Mouse (Mus musculus) liver, embryonic 14.5 days (tissue): ENCODE data around the gene Trir. TPM values are rescaled to one million over a fixed set of nuclear protein-coding genes. Genes with fewer than 3 reads are reported as not detected.

Experiments used
- ATAC-seq: fragments of 200-750 bp; cut with Nextera tagmentation; 2 replicates; pipeline ENCODE4 v1.8.0; 2017; ENCODE audit warnings: moderate number of reproducible peaks, mild to moderate bottlenecking, moderate library complexity; ENCODE audit not compliant: insufficient read depth
- DNase-seq, 3 experiments: peaks; one replicate each; pipeline ENCODE4 v3.0.0-alpha.2; 2012 to 2013; ENCODE audit warnings: low read depth in 3 of 3, low spot score in 3 of 3
- H3K27ac ChIP-seq: fragments of 300-500 bp; sonication (generic); 2 replicates; pipeline ENCODE4 v1.5.1; 2014; ENCODE audit warnings: moderate library complexity, mild to moderate bottlenecking, control low read depth, inconsistent platforms
- H3K27me3 ChIP-seq: fragments of 300-500 bp; sonication (generic); 2 replicates; pipeline ENCODE4 v1.6.1; 2014; ENCODE audit warnings: mild to moderate bottlenecking, low read length, moderate library complexity; ENCODE audit not compliant: control insufficient read depth, insufficient read depth
- H3K36me3 ChIP-seq: fragments of 300-500 bp; sonication (generic); replicated peaks from 2 replicates; pipeline ENCODE4 v1.6.1; 2014; ENCODE audit warnings: low read depth; ENCODE audit not compliant: control insufficient read depth, insufficient read depth
- H3K4me1 ChIP-seq, 2 experiments: fragments of 200-500 bp in 1 of 2; fragments of 300-500 bp in 1 of 2; sonication (generic) in 1 of 2; replicated peaks; 2 replicates each; pipeline ENCODE4 v1.6.1; 2012 to 2014; ENCODE audit warnings: antibody characterized with exemption in 1 of 2, inconsistent platforms in 1 of 2, low read length in 1 of 2; ENCODE audit not compliant: control insufficient read depth in 2 of 2, insufficient read depth in 2 of 2
- H3K4me2 ChIP-seq: fragments of 300-500 bp; sonication (generic); 2 replicates; pipeline ENCODE4 v1.6.1; 2014; ENCODE audit warnings: low read depth, mild to moderate bottlenecking, control low read depth, moderate library complexity
- H3K4me3 ChIP-seq, 2 experiments: fragments of 200-500 bp in 1 of 2; fragments of 300-500 bp in 1 of 2; sonication (generic) in 1 of 2; 2 replicates each; pipeline ENCODE4 v1.5.1; 2012 to 2014; ENCODE audit warnings: low read depth in 2 of 2, low read length in 2 of 2, mild to moderate bottlenecking in 2 of 2, control low read depth in 1 of 2, inconsistent platforms in 1 of 2, moderate library complexity in 1 of 2; ENCODE audit not compliant: insufficient read depth in 1 of 2
- H3K9ac ChIP-seq: fragments of 300-500 bp; sonication (generic); replicated peaks from 2 replicates; pipeline ENCODE4 v1.6.1; 2014; ENCODE audit warnings: mild to moderate bottlenecking, control low read depth, moderate library complexity
- H3K9me3 ChIP-seq: fragments of 300-500 bp; sonication (generic); 2 replicates; pipeline ENCODE4 v1.6.1; 2016; ENCODE audit warnings: low read length, mixed read lengths; ENCODE audit not compliant: control insufficient read depth
- CTCF ChIP-seq: IDR thresholded peaks from 2 replicates; pipeline ENCODE4 v1.5.1; 2016; ENCODE audit warnings: antibody characterized with exemption, low read depth, control low read depth
- EP300 ChIP-seq: IDR thresholded peaks from 2 replicates; pipeline ENCODE4 v1.6.1; 2016; ENCODE audit warnings: antibody characterized with exemption, low read depth
- whole genome bisulfite sequencing: fragments of 180-500 bp; shearing (Covaris S2); extraction: QIAGEN DNeasy Blood & Tissue Kit; methylation state at CpG from one replicate; pipeline ENCODE4 v1.1.7; 2014; ENCODE audit not compliant: insufficient replicate concordance; 5-methylcytosine and 5-hydroxymethylcytosine counted together
- polyA plus RNA-seq, 2 experiments: library from polyadenylated mRNA; depleted of rRNA in 1 of 2; stranded (reverse) in 1 of 2; unstranded in 1 of 2; fragments of >200 nt; fragmentation: Nextera tagmentation in 1 of 2; extraction: Ambion mirVana in 1 of 2; gene quantifications; 2 replicates each; pipeline versions ENCODE4 v1.2.1 to v1.2.3; 2012 to 2014

Trir gene
- polyA plus RNA-seq, 2 experiments: 84.4 to 100 TPM

GRCm38 (mm10) chr8:85032622-85033311 lies 6.1 kb downstream of the Trir start:
- TF ChIP-seq CTCF (no peak), EP300 (no peak)
- peaks cover 37% of the 10 kb centered on the region for H3K36me3 ChIP-seq

GRCm38 (mm10) chr8:85033867-85034266 lies 7.2 kb downstream of the Trir start:
- Histone ChIP-seq H3K4me1 (peaks cover 16 to 18% of the 10 kb centered on the region in 2 experiments), H3K27ac (0 out of 2 replicates have a peak overlapping the region, but pooled peaks have one; percentile 9), H3K9me3 (no peaks in the 10 kb centered on the region), H3K36me3 (peaks cover 37% of the 10 kb centered on the region), H3K4me2 (peak overlapping the region; percentile 98), H3K27me3 (no peaks in the 10 kb centered on the region), H3K4me3 (no peak overlapping the region), H3K9ac (no peak overlapping the region)
- ATAC-seq (no peak), DNase-seq (no peak)
- 40% methylated on average over 1 of the region's 1 CpGs for WGBS
- TF ChIP-seq EP300: no peak
- no peak for TF ChIP-seq CTCF

More at GRCm38 (mm10) chr8:85032622-85033311, 6.1 kb downstream of the Trir start:
- peaks cover 19 to 22% of the 10 kb centered on the region in 2 experiments for H3K4me1 ChIP-seq
- WGBS: 73% methylated on average over 4 of the region's 4 CpGs
- no peaks in the 10 kb centered on the region for H3K27me3 ChIP-seq
- no peak overlapping the region for H3K4me3 ChIP-seq
- no peak for ATAC-seq
- no peak for DNase-seq
- H3K4me2 ChIP-seq: no peak overlapping the region
- H3K27ac ChIP-seq: no peak overlapping the region
- no peaks in the 10 kb centered on the region for H3K9me3 ChIP-seq
- no peak overlapping the region for H3K9ac ChIP-seq

- Histone ChIP-seq H3K36me3 (peaks cover 32% of the 10 kb centered on the region), H3K27ac (peak overlapping the region; percentile 75), H3K4me2 (peak overlapping the region; percentile 98), H3K27me3 (no peaks in the 10 kb centered on the region), H3K9ac (peak overlapping the region; percentile 75), H3K4me3 (peak overlapping the region; percentile 50 to 79), H3K4me1 (peaks cover 15 to 18% of the 10 kb centered on the region in 2 experiments), H3K9me3 (no peaks in the 10 kb centered on the region)
- 2% methylated on average over 13 of the region's 13 CpGs for WGBS
- DNase-seq (peak; percentile 70 to 71 (median 71)), ATAC-seq (no peak)
- TF ChIP-seq CTCF (no peak), EP300 (no peak)
Observed at GRCm38 (mm10) chr8:85034764-85035163, 8.1 kb downstream of the Trir start.

- WGBS: 2% methylated on average over 12 of the region's 12 CpGs
- H3K4me2 ChIP-seq: peak overlapping the region; percentile 98
- peaks cover 15 to 18% of the 10 kb centered on the region in 2 experiments for H3K4me1 ChIP-seq
- TF ChIP-seq EP300 (no peak), CTCF (no peak)
- no peaks in the 10 kb centered on the region for H3K9me3 ChIP-seq
- ATAC-seq (no peak), DNase-seq (no peak)
- peak overlapping the region; percentile 79 to 91 for H3K4me3 ChIP-seq
- no peaks in the 10 kb centered on the region for H3K27me3 ChIP-seq
- H3K27ac ChIP-seq: peak overlapping the region; percentile 75
- H3K9ac ChIP-seq: peak overlapping the region; percentile 75
- H3K36me3 ChIP-seq: peaks cover 32% of the 10 kb centered on the region
Observed at GRCm38 (mm10) chr8:85035165-85035727, 8.6 kb downstream of the Trir start.

GRCm38 (mm10) chr8:85035728-85036310 lies 9.2 kb downstream of the Trir start:
- peak overlapping the region; percentile 75 for H3K27ac ChIP-seq
- under 1% methylated on average over 15 of the region's 15 CpGs for WGBS
- H3K4me2 ChIP-seq: peak overlapping the region; percentile 98
- H3K36me3 ChIP-seq: peaks cover 33% of the 10 kb centered on the region
- peak overlapping the region; percentile 75 for H3K9ac ChIP-seq
- H3K9me3 ChIP-seq: no peaks in the 10 kb centered on the region
- TF ChIP-seq EP300 (no peak), CTCF (no peak)
- H3K27me3 ChIP-seq: no peaks in the 10 kb centered on the region
- ATAC-seq (peak; percentile 4; the same call in 1 of the 2 replicates), DNase-seq (peak in 1 of 3 experiments; percentile 31)
- peaks cover 15 to 18% of the 10 kb centered on the region in 2 experiments for H3K4me1 ChIP-seq
- peak overlapping the region; percentile 79 to 91 for H3K4me3 ChIP-seq
